Mouse (Mus musculus): ENCODE data around the gene Gper1.

Gper1 gene

GRCm38 (mm10) chr5:139411665-139412314, 11.2 kb upstream of the Gper1 start:
- no peak for DNase-seq (ENCODE audit: low spot score)

GRCm38 (mm10) chr5:139413545-139413944, 9.4 kb upstream of the Gper1 start:
- no peak for DNase-seq (ENCODE audit: low spot score)

GRCm38 (mm10) chr5:139415001-139415400, 8.0 kb upstream of the Gper1 start:
- DNase-seq (ENCODE audit: low spot score) = no peak

GRCm38 (mm10) chr5:139416942-139417341, 6.0 kb upstream of the Gper1 start:
- no peak for DNase-seq (ENCODE audit: low spot score)

- no peak for DNase-seq (ENCODE audit: low spot score)
These were observed 5.5 kb upstream of the Gper1 start for GRCm38 (mm10) chr5:139417480-139417879.

GRCm38 (mm10) chr5:139418110-139418509, 4.8 kb upstream of the Gper1 start:
- DNase-seq (ENCODE audit: low spot score) = no peak

GRCm38 (mm10) chr5:139418633-139419032, 4.3 kb upstream of the Gper1 start:
- DNase-seq (ENCODE audit: low spot score) = no peak

- no peak for DNase-seq (ENCODE audit: low spot score)
These were observed 2.2 kb downstream of the Gper1 start for GRCm38 (mm10) chr5:139425198-139425597.

- no peak for DNase-seq (ENCODE audit: low spot score)
These were observed 4.0 kb downstream of the Gper1 start for GRCm38 (mm10) chr5:139427001-139427400.

GRCm38 (mm10) chr5:139427989-139428388, 5.0 kb downstream of the Gper1 start:
- DNase-seq (ENCODE audit: low spot score) = no peak

- DNase-seq (ENCODE audit: low spot score) = no peak
These were observed 6.9 kb downstream of the Gper1 start for GRCm38 (mm10) chr5:139429818-139430341.

- no peak for DNase-seq (ENCODE audit: low spot score)
These were observed 9.4 kb downstream of the Gper1 start for GRCm38 (mm10) chr5:139432333-139432732.

GRCm38 (mm10) chr5:139432747-139433508, 10.0 kb downstream of the Gper1 start:
- DNase-seq (ENCODE audit: low spot score) = no peak

- no peak for DNase-seq (ENCODE audit: low spot score)
These were observed 11.1 kb downstream of the Gper1 start for GRCm38 (mm10) chr5:139433842-139434568.

GRCm38 (mm10) chr5:139434940-139435339, 12.0 kb downstream of the Gper1 start:
- no peak for DNase-seq (ENCODE audit: low spot score)

GRCm38 (mm10) chr5:139437769-139438168, 14.8 kb downstream of the Gper1 start:
- DNase-seq (ENCODE audit: low spot score) = no peak

- no peak for DNase-seq (ENCODE audit: low spot score)
These were observed 15.5 kb downstream of the Gper1 start for GRCm38 (mm10) chr5:139438440-139438839.

- DNase-seq (ENCODE audit: low spot score) = no peak
These were observed 17.5 kb downstream of the Gper1 start for GRCm38 (mm10) chr5:139440451-139440850.

- DNase-seq (ENCODE audit: low spot score) = no peak
These were observed 18.2 kb downstream of the Gper1 start for GRCm38 (mm10) chr5:139440926-139441725.

GRCm38 (mm10) chr5:139441726-139442018, 18.7 kb downstream of the Gper1 start:
- no peak for DNase-seq (ENCODE audit: low spot score)

GRCm38 (mm10) chr5:139442428-139442827, 19.5 kb downstream of the Gper1 start:
- no peak for DNase-seq (ENCODE audit: low spot score)

- no peak for DNase-seq (ENCODE audit: low spot score)
These were observed 20.0 kb downstream of the Gper1 start for GRCm38 (mm10) chr5:139442962-139443361.
